Mouse (Mus musculus) hindbrain, embryonic 15.5 days (tissue): ENCODE results near the gene Pbx3. TPM values are rescaled to one million over a fixed set of nuclear protein-coding genes. Genes with fewer than 3 reads are reported as not detected.

Experiments
- ATAC-seq: fragments of 200-750 bp; cut with Nextera tagmentation; 2 replicates; pipeline ENCODE4 v1.8.0; 2017; ENCODE audit warnings: low read depth, moderate number of reproducible peaks, moderate TSS enrichment; ENCODE audit not compliant: low FRiP score
- H3K27ac ChIP-seq: fragments of 300-500 bp; sonication (generic); replicated peaks from 2 replicates; pipeline ENCODE4 v1.5.1; 2015; ENCODE audit warnings: mild to moderate bottlenecking, inconsistent platforms
- H3K27me3 ChIP-seq: fragments of 300-500 bp; sonication (generic); 2 replicates; pipeline ENCODE4 v1.6.1; 2015; ENCODE audit warnings: control low read depth, inconsistent platforms
- H3K36me3 ChIP-seq: fragments of 300-500 bp; sonication (generic); 2 replicates; pipeline ENCODE4 v1.6.1; 2015; ENCODE audit warnings: control low read depth, inconsistent platforms
- H3K4me1 ChIP-seq: fragments of 300-500 bp; sonication (generic); replicated peaks from 2 replicates; pipeline ENCODE4 v1.6.1; 2015; ENCODE audit warnings: control low read depth, inconsistent platforms
- H3K4me2 ChIP-seq: fragments of 300-500 bp; sonication (generic); 2 replicates; pipeline ENCODE4 v1.6.1; 2015; ENCODE audit warnings: moderate library complexity, mild to moderate bottlenecking, inconsistent platforms
- H3K4me3 ChIP-seq: fragments of 300-500 bp; sonication (generic); 2 replicates; pipeline ENCODE4 v1.5.1; 2015; ENCODE audit warnings: mild to moderate bottlenecking, inconsistent platforms
- H3K9ac ChIP-seq: fragments of 300-500 bp; sonication (generic); 2 replicates; pipeline ENCODE4 v1.6.1; 2015; ENCODE audit warnings: inconsistent platforms
- H3K9me3 ChIP-seq: fragments of 300-500 bp; sonication (generic); 2 replicates; pipeline ENCODE4 v1.6.1; 2016; ENCODE audit warnings: control low read depth, inconsistent platforms
- whole genome bisulfite sequencing: fragments of 180-500 bp; shearing (Covaris S2); methylation state at CpG from one replicate; pipeline ENCODE4 v1.1.7; 2015; 5-methylcytosine and 5-hydroxymethylcytosine counted together
- polyA plus RNA-seq: library from polyadenylated mRNA; unstranded; fragments of >200 nt; fragmentation: Nextera tagmentation; extraction: Ambion mirVana; gene quantifications from 2 replicates; pipeline ENCODE4 v1.2.1, GENCODE M21; 2015

The Pbx3 gene
- polyA plus RNA-seq, 1 experiment from 2014 or later, result 130 TPM

DNA sequence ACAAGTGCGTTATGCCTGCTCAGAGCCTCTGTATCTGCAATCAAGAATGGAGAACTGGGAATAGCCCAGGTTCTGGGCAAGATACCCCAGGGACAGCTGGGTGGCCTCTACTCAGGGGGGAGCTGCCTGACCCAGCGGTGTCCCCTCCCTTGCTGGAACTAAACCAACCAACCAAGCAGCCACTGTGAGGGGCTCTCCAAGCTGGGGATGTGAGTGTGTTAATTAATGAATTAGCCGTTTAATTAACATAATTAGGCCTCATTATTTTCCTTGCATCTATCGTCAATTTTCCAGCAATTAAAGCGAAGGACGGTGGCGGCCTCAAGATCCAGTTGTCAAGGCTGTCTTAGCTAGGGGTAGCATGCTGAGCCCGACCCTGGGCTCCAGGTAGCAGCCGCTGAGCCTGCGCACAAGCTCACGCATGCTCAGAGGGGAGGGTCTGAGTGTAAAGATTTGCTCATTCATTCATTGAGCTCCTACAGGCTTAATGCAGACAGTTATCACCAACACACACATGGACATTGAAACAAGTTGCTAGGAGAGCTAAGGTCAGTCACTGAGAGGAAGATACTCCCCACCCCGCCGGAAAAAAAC lies 243.2 kb downstream of the Pbx3 start:
- WGBS, result 34% methylated on average over 13 of the region's 13 CpGs
- Histone ChIP-seq H3K27ac (no peak overlapping the region; the same call in 1 of the 2 replicates), H3K9ac (no peak overlapping the region)

DNA sequence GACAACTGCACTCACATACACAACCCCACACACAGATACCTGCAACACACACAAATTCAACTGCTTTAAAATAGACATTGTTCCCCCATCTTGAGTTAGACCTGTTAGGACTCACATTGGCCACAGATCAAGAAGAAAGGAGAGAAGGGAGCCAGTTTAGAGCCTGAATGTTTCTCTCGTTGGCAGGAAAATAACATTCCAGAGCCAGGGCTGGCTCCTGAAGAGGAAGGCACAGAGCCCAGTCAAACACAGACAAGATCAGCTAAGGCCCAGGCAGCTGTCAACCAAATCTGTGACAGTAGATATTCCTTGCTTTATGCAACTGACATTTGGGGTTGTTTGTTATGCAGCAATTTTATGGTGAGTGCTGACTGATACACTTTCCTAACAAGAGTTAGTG lies 245.1 kb downstream of the Pbx3 start:
- peaks cover 14% of the 10 kb centered on the region for H3K4me1 ChIP-seq
- no peak overlapping the region for H3K4me3 ChIP-seq
- no peaks in the 10 kb centered on the region for H3K27me3 ChIP-seq
- H3K36me3 ChIP-seq, result no peaks in the 10 kb centered on the region
- H3K9ac ChIP-seq, result no peak overlapping the region
- no peak overlapping the region for H3K27ac ChIP-seq
- no peak overlapping the region for H3K4me2 ChIP-seq
- ATAC-seq, result no peak
- H3K9me3 ChIP-seq, result no peaks in the 10 kb centered on the region
- 75% methylated on average over 1 of the region's 1 CpGs for WGBS

More for the DNA sequence above, 243.2 kb downstream of the Pbx3 start:
- Histone ChIP-seq H3K4me1 (peaks cover 14% of the 10 kb centered on the region), H3K9me3 (no peaks in the 10 kb centered on the region), H3K4me3 (no peak overlapping the region), H3K27me3 (no peaks in the 10 kb centered on the region), H3K4me2 (peak overlapping the region; percentile 20), H3K36me3 (no peaks in the 10 kb centered on the region)
- ATAC-seq, result peak; percentile 72; the same call in 1 of the 2 replicates

- ATAC-seq, result no peak
- H3K4me1 ChIP-seq, result no peaks in the 10 kb centered on the region
- H3K4me2 ChIP-seq, result no peak overlapping the region
- WGBS, result 73% methylated on average over 12 of the region's 12 CpGs
- no peak overlapping the region for H3K27ac ChIP-seq
- no peaks in the 10 kb centered on the region for H3K27me3 ChIP-seq
- H3K4me3 ChIP-seq, result no peak overlapping the region
- no peak overlapping the region for H3K9ac ChIP-seq
- no peaks in the 10 kb centered on the region for H3K9me3 ChIP-seq
- no peaks in the 10 kb centered on the region for H3K36me3 ChIP-seq
These were observed 249.0 kb downstream of the Pbx3 start for GRCm38 (mm10) chr2:34123896-34124295.

Other genes starting within 250 kb of the Pbx3 start
- gene Mapkap1, start 33.6 kb upstream of the Pbx3 start, polyA plus RNA-seq, result 98.3 and 98.6 TPM in 2 replicates